Mouse (Mus musculus) ES-Bruce4 (cell line): Measurements from ENCODE around the gene Tcf7l1. TPM values are rescaled to one million over a fixed set of nuclear protein-coding genes. Genes with fewer than 3 reads are reported as not detected.

Experiments
- H3K27ac ChIP-seq: 2 replicates; pipeline ENCODE4 v1.5.1; 2012; ENCODE audit warnings: low read length, inconsistent platforms; ENCODE audit not compliant: insufficient read depth
- H3K27me3 ChIP-seq: 2 replicates; pipeline ENCODE4 v1.6.1; 2012; ENCODE audit warnings: mild to moderate bottlenecking, low read length, inconsistent platforms; ENCODE audit not compliant: control insufficient read depth, poor library complexity, insufficient read depth, severe bottlenecking
- H3K36me3 ChIP-seq: 2 replicates; pipeline ENCODE4 v1.6.1; 2012; ENCODE audit warnings: inconsistent platforms, mild to moderate bottlenecking, low read length, moderate library complexity; ENCODE audit not compliant: control insufficient read depth, poor library complexity, insufficient read depth, severe bottlenecking
- H3K4me1 ChIP-seq: one replicate; pipeline ENCODE4 v1.8.1; 2011; ENCODE audit warnings: low read length; ENCODE audit not compliant: control insufficient read depth, insufficient read depth
- H3K4me3 ChIP-seq: 2 replicates; pipeline ENCODE4 v1.5.1; 2011; ENCODE audit warnings: low read depth, mild to moderate bottlenecking, low read length
- H3K9ac ChIP-seq: 2 replicates; pipeline ENCODE4 v1.6.1; 2012; ENCODE audit warnings: low read depth, mild to moderate bottlenecking, inconsistent platforms; ENCODE audit not compliant: poor library complexity, severe bottlenecking
- H3K9me3 ChIP-seq: replicated peaks from 2 replicates; pipeline ENCODE4 v1.6.1; 2012; ENCODE audit warnings: mild to moderate bottlenecking, low read length, inconsistent platforms; ENCODE audit not compliant: control insufficient read depth, poor library complexity, insufficient read depth, severe bottlenecking
- CTCF ChIP-seq: IDR thresholded peaks from one replicate; pipeline ENCODE4 v1.8.1; 2011; ENCODE audit warnings: low read depth, low read length
- EP300 ChIP-seq: IDR thresholded peaks from 2 replicates; pipeline ENCODE4 v1.6.1; 2011; ENCODE audit warnings: low read depth, low read length; ENCODE audit not compliant: insufficient read depth
- POLR2A ChIP-seq: IDR thresholded peaks from one replicate; pipeline ENCODE4 v1.8.1; 2011; ENCODE audit warnings: low read length; ENCODE audit not compliant: insufficient read depth
- polyA plus RNA-seq: library from polyadenylated mRNA; stranded (reverse); fragments of >200 nt; gene quantifications from 2 replicates; pipeline ENCODE4 v1.2.4, GENCODE M21; 2011; ENCODE audit warnings: low read depth; ENCODE audit not compliant: missing spikeins, insufficient read depth, insufficient read length

Gene Tcf7l1
- polyA plus RNA-seq, 1 experiment = 84.8 TPM

GRCm38 (mm10) chr6:72777212-72777611, 11.8 kb downstream of the Tcf7l1 start:
- Histone ChIP-seq H3K9me3 (0 out of 2 replicates have a peak, but pooled peaks cover 2% of the 10 kb centered on the region), H3K27ac (0 out of 2 replicates have a peak overlapping the region, but pooled peaks have one; percentile 29), H3K9ac (no peak overlapping the region), H3K36me3 (peaks cover 9% of the 10 kb centered on the region; the same call in 1 of the 2 replicates), H3K4me1 (peaks cover 2% of the 10 kb centered on the region), H3K4me3 (no peak overlapping the region), H3K27me3 (no peaks in the 10 kb centered on the region)
- TF ChIP-seq POLR2A = no peak
- no peak for TF ChIP-seq CTCF
- no peak for TF ChIP-seq EP300

GRCm38 (mm10) chr6:72774275-72774674, 14.8 kb downstream of the Tcf7l1 start:
- no peaks in the 10 kb centered on the region for H3K9me3 ChIP-seq
- peaks cover 4% of the 10 kb centered on the region for H3K4me1 ChIP-seq
- H3K4me3 ChIP-seq = no peak overlapping the region
- H3K9ac ChIP-seq = no peak overlapping the region
- no peaks in the 10 kb centered on the region for H3K36me3 ChIP-seq
- H3K27me3 ChIP-seq = no peaks in the 10 kb centered on the region
- no peak overlapping the region for H3K27ac ChIP-seq
- TF ChIP-seq CTCF (no peak), POLR2A (no peak), EP300 (no peak)

GRCm38 (mm10) chr6:72769915-72770776, 18.9 kb downstream of the Tcf7l1 start:
- Histone ChIP-seq H3K27ac (peak overlapping the region; percentile 52), H3K4me1 (peaks cover 13% of the 10 kb centered on the region), H3K9ac (peak overlapping the region; percentile 44; the same call in 1 of the 2 replicates), H3K4me3 (0 out of 2 replicates have a peak overlapping the region, but pooled peaks have one; percentile 0), H3K27me3 (no peaks in the 10 kb centered on the region), H3K36me3 (no peaks in the 10 kb centered on the region), H3K9me3 (no peaks in the 10 kb centered on the region)
- TF ChIP-seq POLR2A (no peak), EP300 (peak; percentile 62; the same call in 1 of the 2 replicates)

DNA sequence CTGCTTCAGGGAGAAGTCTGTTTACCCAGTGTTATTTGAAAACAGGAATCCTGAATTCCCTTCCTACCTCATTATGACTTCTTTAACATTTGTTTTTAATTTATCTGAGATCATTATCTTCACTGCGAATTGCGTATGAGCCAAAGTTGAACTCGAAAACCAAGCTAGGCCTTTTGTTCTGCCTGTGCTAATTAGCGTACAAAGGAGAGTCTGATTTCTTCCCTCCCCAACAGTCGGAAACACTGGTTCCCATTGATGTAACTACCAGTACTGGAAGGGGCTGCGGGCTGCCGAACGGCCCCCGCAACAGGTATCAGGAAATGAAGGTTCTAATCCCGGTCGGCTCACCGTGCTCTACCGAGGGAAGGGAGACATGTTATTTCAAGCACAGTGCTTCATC, 19.7 kb downstream of the Tcf7l1 start:
- peak overlapping the region; percentile 44; the same call in 1 of the 2 replicates for H3K9ac ChIP-seq
- no peak for TF ChIP-seq CTCF
- TF ChIP-seq EP300 = no peak
- TF ChIP-seq POLR2A = no peak
- H3K4me1 ChIP-seq = peaks cover 13% of the 10 kb centered on the region
- H3K4me3 ChIP-seq = no peak overlapping the region
- H3K27ac ChIP-seq = peak overlapping the region; percentile 52; the same call in 1 of the 2 replicates
- no peaks in the 10 kb centered on the region for H3K27me3 ChIP-seq
- H3K9me3 ChIP-seq = no peaks in the 10 kb centered on the region
- no peaks in the 10 kb centered on the region for H3K36me3 ChIP-seq

DNA sequence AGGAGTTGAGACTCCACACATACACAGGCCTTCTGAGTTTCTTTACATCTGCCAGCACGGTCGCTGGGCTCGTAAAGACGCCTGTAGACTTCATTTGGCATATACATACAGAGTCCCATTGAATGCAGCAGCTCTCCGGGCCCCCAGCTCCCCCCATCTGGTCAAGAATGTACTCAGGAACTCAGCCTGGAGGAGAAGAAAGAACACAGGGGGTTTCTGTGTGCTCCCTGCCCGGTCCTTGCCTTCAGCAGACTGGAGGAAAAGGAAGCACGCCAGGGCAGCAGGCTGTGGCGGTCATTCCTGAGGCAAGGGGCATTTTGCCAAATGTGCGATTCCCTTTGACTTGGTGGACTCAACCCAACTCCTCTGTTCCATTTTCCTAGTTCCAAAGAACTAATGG, 20.2 kb downstream of the Tcf7l1 start:
- no peak overlapping the region for H3K27ac ChIP-seq
- TF ChIP-seq EP300 (no peak), CTCF (no peak), POLR2A (no peak)
- H3K36me3 ChIP-seq = no peaks in the 10 kb centered on the region
- H3K9ac ChIP-seq = no peak overlapping the region
- no peaks in the 10 kb centered on the region for H3K27me3 ChIP-seq
- no peak overlapping the region for H3K4me3 ChIP-seq
- H3K9me3 ChIP-seq = no peaks in the 10 kb centered on the region
- peaks cover 13% of the 10 kb centered on the region for H3K4me1 ChIP-seq

DNA sequence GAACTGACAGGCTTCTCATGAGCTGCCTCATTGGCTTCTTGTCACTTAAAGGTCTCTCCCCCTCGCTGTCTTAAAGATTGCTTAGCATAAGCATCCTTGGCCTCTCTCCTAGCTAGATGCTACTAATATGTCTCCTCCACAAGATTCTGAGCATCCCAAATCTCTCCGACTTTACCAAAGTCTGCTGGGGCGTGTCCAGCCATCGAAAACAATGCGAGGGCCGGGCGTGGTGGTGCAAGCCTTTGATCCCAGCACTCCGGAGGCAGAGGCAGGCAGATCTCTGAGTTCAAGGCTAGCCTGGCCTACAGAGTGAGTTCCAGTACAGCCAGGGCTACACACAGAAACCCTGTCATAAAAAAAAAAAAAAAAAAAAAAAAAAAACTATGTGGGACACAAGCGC, 21.0 kb downstream of the Tcf7l1 start:
- no peak overlapping the region for H3K4me3 ChIP-seq
- no peaks in the 10 kb centered on the region for H3K27me3 ChIP-seq
- no peak for TF ChIP-seq EP300
- no peak for TF ChIP-seq CTCF
- TF ChIP-seq POLR2A = no peak
- H3K27ac ChIP-seq = no peak overlapping the region
- no peak overlapping the region for H3K9ac ChIP-seq
- H3K9me3 ChIP-seq = no peaks in the 10 kb centered on the region
- peaks cover 11% of the 10 kb centered on the region for H3K4me1 ChIP-seq
- no peaks in the 10 kb centered on the region for H3K36me3 ChIP-seq
